Mouse (Mus musculus) kidney, embryonic 15.5 days (tissue): Measurements from ENCODE around the gene 4930524B15Rik. TPM values are rescaled to one million over a fixed set of nuclear protein-coding genes. Genes with fewer than 3 reads are reported as not detected.

Experiments
- ATAC-seq: fragments of 200-750 bp; cut with Nextera tagmentation; replicated peaks from 2 replicates; pipeline ENCODE4 v1.8.0; 2017; ENCODE audit warnings: moderate TSS enrichment; ENCODE audit not compliant: low FRiP score
- H3K27ac ChIP-seq: fragments of 300-500 bp; sonication (generic); 2 replicates; pipeline ENCODE4 v1.5.1; 2015; ENCODE audit warnings: mild to moderate bottlenecking, inconsistent platforms
- H3K27me3 ChIP-seq: fragments of 300-500 bp; sonication (generic); 2 replicates; pipeline ENCODE4 v1.6.1; 2015; ENCODE audit warnings: inconsistent platforms
- H3K36me3 ChIP-seq: fragments of 300-500 bp; sonication (generic); 2 replicates; pipeline ENCODE4 v1.6.1; 2015; ENCODE audit warnings: inconsistent platforms
- H3K4me1 ChIP-seq: fragments of 300-500 bp; sonication (generic); 2 replicates; pipeline ENCODE4 v1.6.1; 2015; ENCODE audit warnings: inconsistent platforms
- H3K4me2 ChIP-seq: fragments of 300-500 bp; sonication (generic); 2 replicates; pipeline ENCODE4 v1.6.1; 2015; ENCODE audit warnings: moderate library complexity, mild to moderate bottlenecking, inconsistent platforms
- H3K4me3 ChIP-seq: fragments of 300-500 bp; sonication (generic); replicated peaks from 2 replicates; pipeline ENCODE4 v1.5.1; 2015; ENCODE audit warnings: mild to moderate bottlenecking, inconsistent platforms
- H3K9ac ChIP-seq: fragments of 300-500 bp; sonication (generic); 2 replicates; pipeline ENCODE4 v1.6.1; 2015; ENCODE audit warnings: mild to moderate bottlenecking, inconsistent platforms
- H3K9me3 ChIP-seq: fragments of 300-500 bp; sonication (generic); replicated peaks from 2 replicates; pipeline ENCODE4 v1.6.1; 2016; ENCODE audit warnings: inconsistent platforms
- WGBS: fragments of 180-500 bp; shearing (Covaris S2); methylation state at CpG from one replicate; pipeline ENCODE4 v1.1.7; 2015; ENCODE audit warnings: mixed read lengths; 5-methylcytosine and 5-hydroxymethylcytosine counted together
- polyA plus RNA-seq: library from polyadenylated mRNA; unstranded; fragments of >200 nt; fragmentation: Nextera tagmentation; extraction: Ambion mirVana; gene quantifications from 2 replicates; pipeline ENCODE4 v1.2.1, GENCODE M21; 2015

The 4930524B15Rik gene
- 0.12 and 0.15 TPM in 2 replicates for polyA plus RNA-seq

GRCm38 (mm10) chr11:31965256-31966134 is at the start of gene 4930524B15Rik:
4930524B15Rik (plus strand) TSS chr11:31965592.
- ATAC-seq = peak; percentile 36; the same call in 1 of the 2 replicates
- 43% methylated on average over 49 of the region's 49 CpGs for WGBS
- peaks cover 4% of the 10 kb centered on the region for H3K4me1 ChIP-seq
- H3K9ac ChIP-seq = 0 out of 2 replicates have a peak within 1 kb of the TSS, but pooled peaks have one; percentile 31
- no peaks in the 10 kb centered on the region for H3K36me3 ChIP-seq
- peak within 1 kb of the TSS; percentile 61 for H3K4me2 ChIP-seq
- H3K27ac ChIP-seq = no peak within 1 kb of the TSS
- H3K27me3 ChIP-seq = no peaks in the 10 kb centered on the region
- H3K9me3 ChIP-seq = no peaks in the 10 kb centered on the region
- H3K4me3 ChIP-seq = peak within 1 kb of the TSS; percentile 27

GRCm38 (mm10) chr11:31917769-31918168 is 47.6 kb upstream of the 4930524B15Rik start:
- H3K9me3 ChIP-seq = no peaks in the 10 kb centered on the region
- H3K27me3 ChIP-seq = no peaks in the 10 kb centered on the region
- WGBS = 91% methylated on average over 1 of the region's 1 CpGs
- no peak for ATAC-seq
- H3K4me3 ChIP-seq = no peak overlapping the region
- H3K27ac ChIP-seq = no peak overlapping the region
- H3K4me1 ChIP-seq = peaks cover 5% of the 10 kb centered on the region; the same call in 1 of the 2 replicates
- H3K9ac ChIP-seq = no peak overlapping the region
- H3K36me3 ChIP-seq = peaks cover 12% of the 10 kb centered on the region
- no peak overlapping the region for H3K4me2 ChIP-seq

GRCm38 (mm10) chr11:31930051-31930450 is 35.3 kb upstream of the 4930524B15Rik start:
- Histone ChIP-seq H3K4me3 (no peak overlapping the region), H3K9ac (no peak overlapping the region), H3K9me3 (no peaks in the 10 kb centered on the region), H3K4me1 (no peaks in the 10 kb centered on the region), H3K36me3 (peaks cover 59% of the 10 kb centered on the region), H3K27me3 (no peaks in the 10 kb centered on the region), H3K4me2 (no peak overlapping the region), H3K27ac (no peak overlapping the region)
- ATAC-seq = no peak
- 95% methylated on average over 10 of the region's 10 CpGs for WGBS

GRCm38 (mm10) chr11:31935652-31936051 is 29.7 kb upstream of the 4930524B15Rik start:
- ATAC-seq = no peak
- 54% methylated on average over 4 of the region's 4 CpGs for WGBS
- Histone ChIP-seq H3K9me3 (no peaks in the 10 kb centered on the region), H3K27ac (no peak overlapping the region), H3K4me3 (no peak overlapping the region), H3K4me2 (no peak overlapping the region), H3K4me1 (no peaks in the 10 kb centered on the region), H3K36me3 (peaks cover 19% of the 10 kb centered on the region), H3K9ac (no peak overlapping the region), H3K27me3 (no peaks in the 10 kb centered on the region)

GRCm38 (mm10) chr11:31936910-31937525 is 28.4 kb upstream of the 4930524B15Rik start:
- Histone ChIP-seq H3K9me3 (no peaks in the 10 kb centered on the region), H3K4me3 (no peak overlapping the region), H3K9ac (no peak overlapping the region), H3K4me2 (no peak overlapping the region), H3K27me3 (no peaks in the 10 kb centered on the region), H3K4me1 (no peaks in the 10 kb centered on the region), H3K36me3 (peaks cover 7% of the 10 kb centered on the region), H3K27ac (no peak overlapping the region)
- ATAC-seq = no peak
- WGBS = 92% methylated on average over 10 of the region's 10 CpGs

- Histone ChIP-seq H3K9me3 (no peaks in the 10 kb centered on the region), H3K4me2 (no peak overlapping the region), H3K4me1 (no peaks in the 10 kb centered on the region), H3K27ac (no peak overlapping the region), H3K36me3 (no peaks in the 10 kb centered on the region), H3K27me3 (no peaks in the 10 kb centered on the region), H3K4me3 (no peak overlapping the region), H3K9ac (no peak overlapping the region)
- 74% methylated on average over 13 of the region's 13 CpGs for WGBS
- ATAC-seq = no peak
These were observed 24.3 kb upstream of the 4930524B15Rik start for GRCm38 (mm10) chr11:31940898-31941639.

GRCm38 (mm10) chr11:31941640-31942638 is 23.5 kb upstream of the 4930524B15Rik start:
- 81% methylated on average over 4 of the region's 4 CpGs for WGBS
- no peak for ATAC-seq
- Histone ChIP-seq H3K27me3 (no peaks in the 10 kb centered on the region), H3K9ac (no peak overlapping the region), H3K27ac (no peak overlapping the region), H3K9me3 (no peaks in the 10 kb centered on the region), H3K4me1 (no peaks in the 10 kb centered on the region), H3K4me3 (no peak overlapping the region), H3K36me3 (no peaks in the 10 kb centered on the region), H3K4me2 (no peak overlapping the region)

GRCm38 (mm10) chr11:31945471-31945870 is 19.9 kb upstream of the 4930524B15Rik start:
- Histone ChIP-seq H3K9ac (no peak overlapping the region), H3K4me2 (no peak overlapping the region), H3K36me3 (no peaks in the 10 kb centered on the region), H3K4me3 (no peak overlapping the region), H3K9me3 (no peaks in the 10 kb centered on the region), H3K27ac (no peak overlapping the region), H3K27me3 (peaks cover 7% of the 10 kb centered on the region), H3K4me1 (peaks cover 11% of the 10 kb centered on the region)
- 77% methylated on average over 3 of the region's 3 CpGs for WGBS
- no peak for ATAC-seq

GRCm38 (mm10) chr11:31948462-31949330 is 16.7 kb upstream of the 4930524B15Rik start:
- Histone ChIP-seq H3K9ac (peak overlapping the region; percentile 50), H3K36me3 (no peaks in the 10 kb centered on the region), H3K27ac (no peak overlapping the region), H3K4me2 (peak overlapping the region; percentile 80), H3K9me3 (no peaks in the 10 kb centered on the region), H3K27me3 (peaks cover 17% of the 10 kb centered on the region), H3K4me1 (peaks cover 11% of the 10 kb centered on the region), H3K4me3 (peak overlapping the region; percentile 50)
- 28% methylated on average over 15 of the region's 15 CpGs for WGBS
- peak; percentile 18; the same call in 1 of the 2 replicates for ATAC-seq

GRCm38 (mm10) chr11:31949331-31949785 is 16.0 kb upstream of the 4930524B15Rik start:
- no peak overlapping the region for H3K27ac ChIP-seq
- H3K9ac ChIP-seq = peak overlapping the region; percentile 50
- peak overlapping the region; percentile 50 for H3K4me3 ChIP-seq
- WGBS = 2% methylated on average over 17 of the region's 17 CpGs
- H3K9me3 ChIP-seq = no peaks in the 10 kb centered on the region
- no peaks in the 10 kb centered on the region for H3K36me3 ChIP-seq
- H3K27me3 ChIP-seq = peaks cover 17% of the 10 kb centered on the region
- H3K4me1 ChIP-seq = peaks cover 11% of the 10 kb centered on the region
- peak; percentile 89 for ATAC-seq
- H3K4me2 ChIP-seq = peak overlapping the region; percentile 80
